ENCODE assay signal across 30 mouse cellular contexts in genomic region chr1:162937415-162937814, GRCm38 (mm10). TPM values are rescaled to one million over a fixed set of nuclear protein-coding genes. Genes with fewer than 3 reads are reported as not detected.
A peak's percentile ranks its signal among the peaks of the same experiment; 100 is the strongest.
DNase-seq lines count a peak whose midpoint lies in the region; ATAC-seq and TF ChIP-seq lines count a peak whose summit lies in the region.
"Had no signal": no experiment of that assay in that cellular context is flagged by ENCODE, and none has a peak within 500 bp of the region (broad histone marks: within the 10 kb centered on the region; RNA-seq: fewer than 3 reads in every experiment).

TSS of gene Fmo6 (minus strand) at chr1:162937515.

- no peak for ATAC-seq in kidney, embryonic 15.5 days (replicated peaks; ENCODE audit: low FRiP score)
- no peak for ATAC-seq in lung, embryonic 16.5 days (ENCODE audit: low read depth)
- no peak for ATAC-seq in stomach, embryonic 16.5 days (ENCODE audit: insufficient read depth, low FRiP score)
- ATAC-seq: CD4-positive, CD25-positive, alpha-beta regulatory T cell, adult 4 months; forebrain, embryonic 14.5 days; hindbrain, embryonic 16.5 days; intestine, embryonic 16.5 days; midbrain, embryonic 16.5 days had no signal

- H3K27me3 ChIP-seq in heart, adult 2 months (ENCODE audit: control insufficient read depth, insufficient read depth, low read length), result no peaks in the 10 kb centered on the region
- no peaks in the 10 kb centered on the region for H3K27me3 ChIP-seq in kidney, embryonic 15.5 days
- no peaks in the 10 kb centered on the region for H3K27me3 ChIP-seq in lung, embryonic 16.5 days (ENCODE audit: control insufficient read depth, insufficient read depth, low read depth, low read length)
- H3K27me3 ChIP-seq in stomach, embryonic 16.5 days (ENCODE audit: control insufficient read depth, insufficient read depth, low read length), result no peaks in the 10 kb centered on the region
- H3K27me3 ChIP-seq: embryonic facial prominence, embryonic 13.5 days; neural tube, embryonic 13.5 days had no signal

- no peak for DNase-seq in heart, adult 2 months
- no peak for DNase-seq in heart, adult 9 months (ENCODE audit: low spot score in 2 of 2)
- no peak for DNase-seq in kidney, postnatal 25 days
- DNase-seq in lung, postnatal 10 days, result no peak
- DNase-seq in cerebellum, postnatal 14 days, result no peak
- DNase-seq: adrenal gland, postnatal 36 days; cerebellum, adult 11 months; cerebellum, adult 9-11 months; gastrocnemius, postnatal 10 days; right cerebral cortex, postnatal 4 days had no signal

- H3K4me3 ChIP-seq in heart, adult 2 months, result no peak within 1 kb of the TSS
- no peak within 1 kb of the TSS for H3K4me3 ChIP-seq in kidney, embryonic 15.5 days (replicated peaks)
- no peak within 1 kb of the TSS for H3K4me3 ChIP-seq in lung, embryonic 16.5 days (ENCODE audit: low read length)
- no peak within 1 kb of the TSS for H3K4me3 ChIP-seq in stomach, embryonic 16.5 days (replicated peaks; ENCODE audit: low read length)
- H3K4me3 ChIP-seq: embryonic facial prominence, embryonic 13.5 days; hindbrain, embryonic 10.5 days; midbrain, embryonic 10.5 days; myocyte; neural tube, embryonic 13.5 days had no signal

- peak within 1 kb of the TSS; percentile 20; the same call in 1 of the 2 replicates for H3K27ac ChIP-seq in heart, adult 2 months
- H3K27ac ChIP-seq in kidney, embryonic 15.5 days, result peak within 1 kb of the TSS; percentile 84
- peak within 1 kb of the TSS; percentile 73 for H3K27ac ChIP-seq in lung, embryonic 16.5 days (ENCODE audit: low read length)
- H3K27ac ChIP-seq in stomach, embryonic 16.5 days (ENCODE audit: low read length), result peak within 1 kb of the TSS; percentile 65
- H3K27ac ChIP-seq: embryonic facial prominence, embryonic 13.5 days; hindbrain, embryonic 10.5 days; midbrain, embryonic 10.5 days; neural tube, embryonic 13.5 days had no signal

- 86% methylated on average over 6 of the region's 6 CpGs for WGBS in heart, adult 2 months
- WGBS in kidney, embryonic 15.5 days, result 73% methylated on average over 6 of the region's 6 CpGs
- WGBS in lung, embryonic 16.5 days, result 82% methylated on average over 6 of the region's 6 CpGs
- 81% methylated on average over 6 of the region's 6 CpGs for WGBS in stomach, embryonic 16.5 days

- no peak for TF ChIP-seq EP300 in heart, adult 2 months (IDR thresholded peaks at IDR 0.05; ENCODE audit: insufficient read depth, low read depth, low read length)

- H3K4me2 ChIP-seq in kidney, embryonic 15.5 days, result no peak within 1 kb of the TSS
- no peak within 1 kb of the TSS for H3K4me2 ChIP-seq in lung, embryonic 16.5 days (ENCODE audit: low read depth, low read length)
- no peak within 1 kb of the TSS for H3K4me2 ChIP-seq in stomach, embryonic 16.5 days (ENCODE audit: low read depth, low read length)
- H3K4me2 ChIP-seq: embryonic facial prominence, embryonic 13.5 days; neural tube, embryonic 13.5 days had no signal

- peaks cover 2% of the 10 kb centered on the region; the same call in 1 of the 2 replicates for H3K4me1 ChIP-seq in heart, adult 2 months (ENCODE audit: control insufficient read depth, insufficient read depth, low read length)
- 0 out of 2 replicates have a peak, but pooled peaks cover 12% of the 10 kb centered on the region for H3K4me1 ChIP-seq in kidney, embryonic 15.5 days
- no peaks in the 10 kb centered on the region for H3K4me1 ChIP-seq in lung, embryonic 16.5 days (replicated peaks; ENCODE audit: control insufficient read depth, insufficient read depth, low read length)
- H3K4me1 ChIP-seq in stomach, embryonic 16.5 days (ENCODE audit: control insufficient read depth, insufficient read depth, low read length), result no peaks in the 10 kb centered on the region
- H3K4me1 ChIP-seq: embryonic facial prominence, embryonic 13.5 days; hindbrain, embryonic 10.5 days; midbrain, embryonic 10.5 days; neural tube, embryonic 13.5 days had no signal

- no peaks in the 10 kb centered on the region; the same call in 1 of the 2 replicates for H3K36me3 ChIP-seq in heart, adult 2 months (ENCODE audit: control insufficient read depth, insufficient read depth, low read length)
- no peaks in the 10 kb centered on the region for H3K36me3 ChIP-seq in kidney, embryonic 15.5 days
- no peaks in the 10 kb centered on the region for H3K36me3 ChIP-seq in lung, embryonic 16.5 days (ENCODE audit: control insufficient read depth, insufficient read depth, low read length)
- H3K36me3 ChIP-seq in stomach, embryonic 16.5 days (ENCODE audit: control insufficient read depth, insufficient read depth, low read length), result no peaks in the 10 kb centered on the region
- H3K36me3 ChIP-seq: embryonic facial prominence, embryonic 13.5 days; hindbrain, embryonic 10.5 days; midbrain, embryonic 10.5 days; neural tube, embryonic 13.5 days had no signal

- no peak within 1 kb of the TSS for H3K9ac ChIP-seq in heart, adult 2 months (ENCODE audit: low read depth, low read length)
- no peak within 1 kb of the TSS for H3K9ac ChIP-seq in kidney, embryonic 15.5 days
- H3K9ac ChIP-seq in lung, embryonic 16.5 days (ENCODE audit: low read length), result no peak within 1 kb of the TSS
- no peak within 1 kb of the TSS for H3K9ac ChIP-seq in stomach, embryonic 16.5 days (ENCODE audit: low read length)
- H3K9ac ChIP-seq: embryonic facial prominence, embryonic 13.5 days; neural tube, embryonic 13.5 days had no signal

- no peak for TF ChIP-seq POLR2A in heart, adult 2 months (IDR thresholded peaks at IDR 0.05; ENCODE audit: insufficient read depth, low read depth, low read length)

- no peaks in the 10 kb centered on the region for H3K79me2 ChIP-seq in heart, adult 2 months (replicated peaks; ENCODE audit: control insufficient read depth, insufficient read depth, low read length)

- no peaks in the 10 kb centered on the region for H3K9me3 ChIP-seq in kidney, embryonic 15.5 days (replicated peaks)
- H3K9me3 ChIP-seq in lung, embryonic 16.5 days (ENCODE audit: control insufficient read depth, low read length), result no peaks in the 10 kb centered on the region
- H3K9me3 ChIP-seq in stomach, embryonic 16.5 days (replicated peaks; ENCODE audit: control insufficient read depth, low read length), result no peaks in the 10 kb centered on the region
- H3K9me3 ChIP-seq: embryonic facial prominence, embryonic 13.5 days; hindbrain, embryonic 10.5 days; midbrain, embryonic 10.5 days; neural tube, embryonic 13.5 days had no signal

- no peak for TF ChIP-seq CTCF in heart, adult 2 months (IDR thresholded peaks at IDR 0.05)

- intact Hi-C loops in heart, adult 2 months (cut with DNase I), result no loop called here

RNA-seq across cellular contexts. Expression of gene Fmo6, which starts in this region (rescaled TPM):
- not detected for total RNA-seq in heart, adult 2 months (2021)
- 0.53 TPM in 1 of 2 replicates, not detected in the other for polyA plus RNA-seq in heart, adult 2 months (2012; rRNA removed)
- 0.09 and 0.13 TPM in 2 replicates for polyA plus RNA-seq in kidney, embryonic 15.5 days (2015; fragmentation: Nextera tagmentation; extraction: Ambion mirVana)
- polyA plus RNA-seq in lung, embryonic 16.5 days (2015; fragmentation: Nextera tagmentation; extraction: Ambion mirVana), result not detected in 2 replicates
- not detected in 2 replicates for polyA plus RNA-seq in stomach, embryonic 16.5 days (2015; fragmentation: Nextera tagmentation; extraction: Ambion mirVana)
- total RNA-seq: adrenal gland, postnatal 36 days; granulocyte monocyte progenitor cell, adult 5-6 weeks; left cerebral cortex, adult 18-20 months; left cerebral cortex, postnatal 25 days; liver, adult 2 months had no signal
- polyA plus RNA-seq: CD4-positive, CD25-positive, alpha-beta regulatory T cell, adult 4 months; forebrain, embryonic 14.5 days; heart, embryonic 14.5 days; hindbrain, embryonic 10.5 days; hindbrain, embryonic 16.5 days; intestine, embryonic 16.5 days; liver, adult 2 months; liver, embryonic 16.5 days; midbrain, embryonic 10.5 days; midbrain, embryonic 16.5 days; myocyte; neural tube, embryonic 13.5 days; thymus, postnatal 0 days had no signal

Comparison
In these comparisons a context has a peak if more than half of its experiments do, and no peak if none do; other contexts are left out.
1. H3K27ac ChIP-seq: peak in every context shown above with its lines; median percentile 84 in kidney, embryonic 15.5 days; 73 in lung, embryonic 16.5 days; 65 in stomach, embryonic 16.5 days; 20 in heart, adult 2 months.